Mouse (Mus musculus): ENCODE measurements around the gene Esp4.
"Not testable (repeated sequence)": the region's sequence is repeated elsewhere in the genome, so short reads cannot be mapped to it uniquely, and the experiment has no call there.

Gene Esp4

DNA sequence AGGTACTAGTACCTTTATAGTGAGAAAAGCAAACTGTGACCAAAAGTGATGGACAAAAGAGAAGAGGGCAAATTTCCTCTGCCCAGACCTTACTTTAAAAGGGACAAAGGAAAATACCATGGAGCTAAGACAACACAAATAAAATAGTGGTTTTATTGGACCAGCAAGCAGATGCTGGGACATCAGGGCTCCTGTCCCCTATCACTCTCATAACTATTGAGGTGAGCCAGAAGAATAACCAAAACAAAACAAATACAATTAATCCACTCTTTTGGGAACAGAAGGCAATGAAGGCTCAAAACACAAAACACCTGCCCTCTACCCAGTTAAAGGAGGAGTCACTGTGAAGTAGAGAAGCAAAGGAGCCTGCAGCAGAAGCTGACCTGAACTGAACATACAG lies at the start of gene Esp4:
TSS of gene Esp4 (plus strand) at position 301 of the 400 bp plus-strand sequence.
- Histone ChIP-seq H3K4me3 (replicated peaks; ENCODE audit: low read length) (no peak within 1 kb of the TSS), H3K27me3 (ENCODE audit: insufficient read depth, low read length) (no peaks in the 10 kb centered on the region), H3K4me1 (replicated peaks; ENCODE audit: low read depth, low read length) (no peaks in the 10 kb centered on the region), H3K9me3 (ENCODE audit: low read length) (no peaks in the 10 kb centered on the region), H3K36me3 (ENCODE audit: insufficient read depth, low read length) (no peaks in the 10 kb centered on the region)
- TF ChIP-seq NANOG (IDR thresholded peaks at IDR 0.05; ENCODE audit: borderline replicate concordance, low read length) (no peak), POU5F1 (IDR thresholded peaks at IDR 0.05; ENCODE audit: borderline replicate concordance, low read length) (no peak), CTCF (conservative IDR thresholded peaks at IDR 0.05; ENCODE audit: low read length) (no peak)

DNA sequence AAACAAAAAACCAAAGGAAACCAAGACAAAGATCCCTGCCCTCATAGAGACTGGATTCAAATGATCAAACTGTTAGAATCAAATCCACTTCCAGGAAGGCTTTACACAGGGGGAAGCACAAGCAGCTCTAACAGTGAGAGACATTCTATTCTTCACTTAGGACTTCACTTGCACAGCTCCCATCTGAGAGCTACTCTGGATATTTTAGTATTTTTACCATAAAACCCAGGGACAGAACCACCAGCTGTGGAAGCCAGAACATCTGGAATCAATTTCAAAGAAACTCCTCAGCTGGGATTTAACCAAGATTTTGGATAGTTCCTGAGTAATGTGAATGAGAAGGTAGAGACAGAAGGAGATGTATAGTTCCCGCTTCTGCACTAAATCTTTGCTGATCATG lies 44.9 kb upstream of the Esp4 start:
- H3K36me3 ChIP-seq (ENCODE audit: insufficient read depth, low read length), result no peaks in the 10 kb centered on the region
- H3K9me3 ChIP-seq (ENCODE audit: low read length), result no peaks in the 10 kb centered on the region
- no peaks in the 10 kb centered on the region for H3K4me1 ChIP-seq (replicated peaks; ENCODE audit: low read depth, low read length)
- no peak for TF ChIP-seq NANOG (IDR thresholded peaks at IDR 0.05; ENCODE audit: borderline replicate concordance, low read length)
- no peak overlapping the region for H3K4me3 ChIP-seq (replicated peaks; ENCODE audit: low read length)
- H3K27me3 ChIP-seq (ENCODE audit: insufficient read depth, low read length), result no peaks in the 10 kb centered on the region

DNA sequence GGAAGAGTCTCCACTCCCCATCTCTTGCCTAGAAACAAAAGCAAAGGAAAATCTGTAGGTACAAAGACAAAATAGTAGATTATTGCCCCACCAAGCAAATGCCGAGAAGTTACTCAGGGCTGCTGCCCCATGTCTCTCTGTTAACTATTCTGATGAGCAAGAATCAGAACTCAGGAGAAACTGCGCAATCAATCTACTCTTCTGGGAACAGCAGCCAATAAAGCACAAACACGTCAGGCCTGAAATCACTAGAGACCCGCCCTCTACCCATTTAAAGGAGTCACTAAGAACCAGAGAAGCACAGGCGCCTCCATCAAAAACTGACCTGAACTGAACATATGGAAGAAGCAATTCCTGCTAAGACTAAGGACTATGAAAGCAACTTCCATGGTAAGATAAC lies 37.2 kb upstream of the Esp4 start, which contains the start of gene Esp6:
TSS of gene Esp6 (plus strand) at position 301 of the 400 bp plus-strand sequence.
- no peaks in the 10 kb centered on the region for H3K4me1 ChIP-seq (replicated peaks; ENCODE audit: low read depth, low read length)
- no peaks in the 10 kb centered on the region for H3K36me3 ChIP-seq (ENCODE audit: insufficient read depth, low read length)
- no peak for TF ChIP-seq POU5F1 (IDR thresholded peaks at IDR 0.05; ENCODE audit: borderline replicate concordance, low read length)
- TF ChIP-seq NANOG (IDR thresholded peaks at IDR 0.05; ENCODE audit: borderline replicate concordance, low read length), result no peak
- TF ChIP-seq CTCF (conservative IDR thresholded peaks at IDR 0.05; ENCODE audit: low read length), result no peak
- H3K27me3 ChIP-seq (ENCODE audit: insufficient read depth, low read length), result no peaks in the 10 kb centered on the region
- H3K9me3 ChIP-seq (ENCODE audit: low read length), result no peaks in the 10 kb centered on the region
- H3K4me3 ChIP-seq (replicated peaks; ENCODE audit: low read length), result no peak within 1 kb of the TSS

DNA sequence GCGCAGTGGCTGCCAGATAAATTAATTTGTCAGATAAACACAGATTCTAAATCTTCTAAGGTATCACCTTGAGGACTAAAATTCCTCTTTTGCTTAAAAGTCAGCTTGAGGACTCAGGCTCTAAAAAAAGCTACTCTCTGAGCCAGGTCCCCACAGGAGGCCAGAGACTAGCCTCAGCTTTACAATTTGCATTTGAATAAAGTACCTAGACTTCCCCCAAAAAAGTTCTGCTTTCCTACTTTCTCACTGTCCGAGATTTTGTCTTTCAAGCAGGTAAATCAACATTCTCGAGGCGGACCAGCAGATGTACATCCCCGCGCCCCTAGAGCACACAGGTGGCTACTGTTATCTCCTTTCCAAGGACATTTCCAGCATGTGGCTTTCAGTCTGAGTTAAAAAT lies 14.5 kb upstream of the Esp4 start:
- H3K27me3 ChIP-seq (ENCODE audit: insufficient read depth, low read length), result not testable (repeated sequence)

DNA sequence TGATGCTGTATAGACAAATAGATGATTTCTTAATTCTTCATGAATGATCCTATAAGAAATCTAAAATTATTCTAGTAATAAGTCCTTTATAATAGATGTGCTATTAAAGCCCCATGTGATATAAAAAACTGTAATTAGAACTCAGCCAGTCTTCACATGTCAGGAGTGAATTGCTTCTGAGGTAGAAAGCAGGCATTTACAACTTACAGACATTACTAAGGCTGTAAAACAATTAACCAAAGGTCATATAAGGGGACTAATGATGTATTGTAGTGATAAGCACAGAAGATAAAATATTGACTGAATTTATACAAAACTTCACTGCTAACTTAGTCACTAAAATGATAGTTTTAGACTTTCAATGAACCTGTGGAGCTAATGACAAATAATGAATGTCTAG lies 7.1 kb upstream of the Esp4 start:
- no peaks in the 10 kb centered on the region for H3K36me3 ChIP-seq (ENCODE audit: insufficient read depth, low read length)
- H3K4me1 ChIP-seq (replicated peaks; ENCODE audit: low read depth, low read length), result no peaks in the 10 kb centered on the region
- no peaks in the 10 kb centered on the region for H3K9me3 ChIP-seq (ENCODE audit: low read length)
- no peak overlapping the region for H3K4me3 ChIP-seq (replicated peaks; ENCODE audit: low read length)
- no peaks in the 10 kb centered on the region for H3K27me3 ChIP-seq (ENCODE audit: insufficient read depth, low read length)
- TF ChIP-seq POU5F1 (IDR thresholded peaks at IDR 0.05; ENCODE audit: borderline replicate concordance, low read length), result no peak
- no peak for TF ChIP-seq CTCF (conservative IDR thresholded peaks at IDR 0.05; ENCODE audit: low read length)
- no peak for TF ChIP-seq NANOG (IDR thresholded peaks at IDR 0.05; ENCODE audit: borderline replicate concordance, low read length)

More for the DNA sequence above, 14.5 kb upstream of the Esp4 start:
- H3K36me3 ChIP-seq (ENCODE audit: insufficient read depth, low read length); H3K4me1 ChIP-seq (replicated peaks; ENCODE audit: low read depth, low read length); H3K4me3 ChIP-seq (replicated peaks; ENCODE audit: low read length): not testable (repeated sequence)
- peaks cover 16% of the 10 kb centered on the region for H3K9me3 ChIP-seq (ENCODE audit: low read length)

DNA sequence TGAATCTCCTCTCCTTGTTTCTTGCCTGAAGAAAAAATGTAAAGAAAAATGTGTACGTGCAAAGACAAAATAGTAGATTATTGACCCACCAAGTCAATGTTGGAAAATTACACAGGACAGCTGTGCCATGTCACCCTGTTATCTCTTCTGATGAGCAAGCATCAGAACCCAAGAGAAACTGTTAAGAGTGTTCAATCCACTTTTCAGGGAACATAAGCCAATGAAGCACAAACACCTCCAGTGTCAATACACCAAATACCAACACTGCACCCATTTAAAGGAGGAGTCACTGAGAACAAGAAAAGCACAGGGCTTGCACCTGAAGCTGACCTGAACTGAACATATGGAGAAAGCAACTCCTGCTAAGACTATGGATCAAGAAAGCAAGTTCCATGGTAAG lies 33.4 kb downstream of the Esp4 start, which contains the start of gene Esp3:
TSS of gene Esp3 (plus strand) at position 301 of the 400 bp plus-strand sequence.
- H3K4me3 ChIP-seq (replicated peaks; ENCODE audit: low read length); H3K27me3 ChIP-seq (ENCODE audit: insufficient read depth, low read length); H3K4me1 ChIP-seq (replicated peaks; ENCODE audit: low read depth, low read length); H3K36me3 ChIP-seq (ENCODE audit: insufficient read depth, low read length): not testable (repeated sequence)
- peaks cover 52% of the 10 kb centered on the region for H3K9me3 ChIP-seq (ENCODE audit: low read length)
